ENCODE assay signal across 40 mouse cellular contexts in the genomic region with DNA sequence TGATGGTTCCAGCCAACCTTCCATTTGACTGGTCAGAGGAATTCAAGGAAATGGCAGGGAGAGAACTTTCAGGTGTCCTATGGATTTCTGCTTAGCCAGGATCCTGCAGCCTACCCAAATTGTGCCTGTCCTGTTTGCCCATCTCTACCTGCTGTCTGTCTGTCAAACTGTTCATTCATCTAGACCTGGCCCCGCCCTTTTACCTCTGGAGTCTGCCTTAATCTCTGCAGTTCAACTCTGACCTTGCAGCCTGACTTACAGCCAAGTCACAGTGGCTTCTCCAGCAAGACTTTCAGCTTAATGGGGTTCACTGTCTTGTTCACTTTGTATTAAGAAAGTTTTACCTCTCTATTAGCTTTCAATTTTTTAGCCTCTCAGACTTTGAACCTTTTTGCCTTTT. TPM values are rescaled to one million over a fixed set of nuclear protein-coding genes. Genes with fewer than 3 reads are reported as not detected.
"Had no signal": no experiment of that assay in that cellular context is flagged by ENCODE, and none has a peak within 500 bp of the region (broad histone marks: within the 10 kb centered on the region; RNA-seq: fewer than 3 reads in every experiment).

No protein-coding gene starts in this region.

- H3K4me1 ChIP-seq: heart, embryonic 10.5 days; heart, embryonic 12.5 days; hindbrain, embryonic 10.5 days; hindbrain, embryonic 12.5 days; limb, embryonic 13.5 days; limb, embryonic 15.5 days had no signal

- DNase-seq: gastrocnemius, adult 2 months; gastrocnemius, postnatal 10 days; gastrocnemius, postnatal 25 days; heart, postnatal 10 days; heart, postnatal 4 days; kidney, adult 11 months; kidney, adult 8-10 months; kidney, postnatal 14 days; layer of hippocampus, adult 9-11 months; layer of hippocampus, postnatal 36 days; left cerebral cortex, postnatal 4 days had no signal

- H3K27ac ChIP-seq: gastrocnemius, adult 2 months; heart, embryonic 10.5 days; hindbrain, embryonic 10.5 days; hindbrain, embryonic 12.5 days; hindbrain, embryonic 14.5 days; kidney, postnatal 0 days; limb, embryonic 13.5 days; limb, embryonic 15.5 days; liver, embryonic 12.5 days; liver, embryonic 14.5 days had no signal

- H3K9me3 ChIP-seq: heart, embryonic 10.5 days; hindbrain, embryonic 10.5 days; hindbrain, embryonic 12.5 days; limb, embryonic 13.5 days; limb, embryonic 15.5 days; liver, embryonic 12.5 days had no signal

- H3K4me3 ChIP-seq: gastrocnemius, adult 2 months; heart, embryonic 10.5 days; heart, embryonic 12.5 days; hindbrain, embryonic 10.5 days; hindbrain, embryonic 12.5 days; limb, embryonic 13.5 days; limb, embryonic 15.5 days; liver, embryonic 12.5 days had no signal

- H3K27me3 ChIP-seq: heart, embryonic 12.5 days; hindbrain, embryonic 12.5 days; limb, embryonic 13.5 days; limb, embryonic 15.5 days; liver, embryonic 12.5 days had no signal

- H3K4me2 ChIP-seq: heart, embryonic 12.5 days; hindbrain, embryonic 12.5 days; hindbrain, embryonic 14.5 days; limb, embryonic 13.5 days; limb, embryonic 15.5 days; liver, embryonic 12.5 days had no signal

- H3K36me3 ChIP-seq: heart, embryonic 10.5 days; heart, embryonic 12.5 days; hindbrain, embryonic 10.5 days; hindbrain, embryonic 12.5 days; limb, embryonic 13.5 days; limb, embryonic 15.5 days; liver, embryonic 12.5 days had no signal

- H3K9ac ChIP-seq: heart, embryonic 12.5 days; hindbrain, embryonic 12.5 days; hindbrain, embryonic 14.5 days; limb, embryonic 13.5 days; limb, embryonic 15.5 days; liver, embryonic 12.5 days; liver, embryonic 14.5 days had no signal

- ATAC-seq: hindbrain, embryonic 16.5 days; inflammation-experienced regulatory T-cells, adult 6 months; liver, embryonic 12.5 days had no signal

RNA-seq across cellular contexts. Expression of gene Henmt1, which starts 13.4 kb away (rescaled TPM):
- total RNA-seq: gastrocnemius, adult 2 months; gastrocnemius, postnatal 10 days; gastrocnemius, postnatal 25 days; gastrocnemius, postnatal 4 days; granulocyte monocyte progenitor cell, adult 5-6 weeks; heart, adult 8-10 months; heart, postnatal 10 days; heart, postnatal 25 days; heart, postnatal 4 days; liver, adult 2 months had no signal
- polyA plus RNA-seq: heart, embryonic 14.5 days; large intestine, adult 2 months; liver, adult 2 months had no signal

RNA-seq across cellular contexts. Expression of gene Gm9857, which starts 13.9 kb away (rescaled TPM):
- total RNA-seq: gastrocnemius, adult 2 months; gastrocnemius, postnatal 10 days; gastrocnemius, postnatal 25 days; gastrocnemius, postnatal 4 days; granulocyte monocyte progenitor cell, adult 5-6 weeks; heart, adult 8-10 months; heart, postnatal 10 days; heart, postnatal 25 days; heart, postnatal 4 days; layer of hippocampus, adult 18-20 months; layer of hippocampus, adult 8-10 months; layer of hippocampus, postnatal 14 days; layer of hippocampus, postnatal 36 days; left cerebral cortex, adult 18-20 months; left cerebral cortex, adult 8-10 months; left cerebral cortex, postnatal 10 days; left cerebral cortex, postnatal 25 days; liver, adult 2 months had no signal
- polyA plus RNA-seq: heart, embryonic 10.5 days; heart, embryonic 12.5 days; heart, embryonic 14.5 days; heart, embryonic 16.5 days; hindbrain, embryonic 10.5 days; hindbrain, embryonic 12.5 days; hindbrain, embryonic 14.5 days; hindbrain, embryonic 16.5 days; inflammation-experienced regulatory T-cells, adult 6 months; kidney, embryonic 14.5 days; kidney, postnatal 0 days; large intestine, adult 2 months; limb, embryonic 11.5 days; limb, embryonic 15.5 days; liver, adult 2 months; liver, embryonic 12.5 days; liver, embryonic 14.5 days had no signal

RNA-seq across cellular contexts. Expression of gene Fndc7, which starts 36.5 kb away (rescaled TPM):
- total RNA-seq: gastrocnemius, postnatal 25 days; left cerebral cortex, postnatal 10 days had no signal
- polyA plus RNA-seq: hindbrain, embryonic 14.5 days; kidney, embryonic 14.5 days; kidney, postnatal 0 days; limb, embryonic 11.5 days; liver, embryonic 14.5 days had no signal
